In genomic region chr13:115413721-115414531, GRCm38 (mm10) we compare ENCODE assay signal across 21 mouse cellular contexts.
DNase-seq lines count a peak whose midpoint lies in the region; ATAC-seq and TF ChIP-seq lines count a peak whose summit lies in the region.
"Had no signal": no experiment of that assay in that cellular context is flagged by ENCODE, and none has a peak within 500 bp of the region (broad histone marks: within the 10 kb centered on the region; RNA-seq: fewer than 3 reads in every experiment).

No protein-coding gene starts in this region.

- H3K9ac ChIP-seq in hindbrain, embryonic 15.5 days: no peak overlapping the region
- H3K9ac ChIP-seq in hindbrain, embryonic 11.5 days (ENCODE audit: low read depth, low read length): no peak overlapping the region
- H3K9ac ChIP-seq in limb, embryonic 11.5 days (ENCODE audit: low read length): no peak overlapping the region
- no peak overlapping the region for H3K9ac ChIP-seq in forebrain, embryonic 16.5 days (replicated peaks; ENCODE audit: low read depth, low read length)
- no peak overlapping the region for H3K9ac ChIP-seq in limb, embryonic 14.5 days (ENCODE audit: low read depth, low read length, severe bottlenecking)
- H3K9ac ChIP-seq: heart, embryonic 15.5 days; limb, embryonic 15.5 days; liver, postnatal 0 days had no signal

- no peak for TF ChIP-seq POLR2A in limb, embryonic 14.5 days (IDR thresholded peaks at IDR 0.05; ENCODE audit: borderline replicate concordance, extremely low read depth, insufficient read depth, insufficient read length)

- no peak for DNase-seq in hindbrain, embryonic 11.5 days (ENCODE audit: low spot score)
- DNase-seq in limb, embryonic 11.5 days (ENCODE audit: low spot score): no peak
- no peak for DNase-seq in limb, embryonic 10.5 days (ENCODE audit: low spot score)
- DNase-seq in limb, embryonic 14.5 days (ENCODE audit: low spot score): peak; percentile 80
- DNase-seq in frontal cortex, postnatal 25 days (ENCODE audit: low spot score in 2 of 2): no peak
- DNase-seq: adrenal gland, adult 2 months; cerebellum, adult 18-20 months; embryo, embryonic 11 days; heart, adult 18-20 months; liver, postnatal 0 days; lung, postnatal 4 days; thymus, postnatal 25 days had no signal

- H3K27ac ChIP-seq in hindbrain, embryonic 15.5 days (replicated peaks): no peak overlapping the region
- H3K27ac ChIP-seq in hindbrain, embryonic 11.5 days (ENCODE audit: low read depth, low read length): no peak overlapping the region
- H3K27ac ChIP-seq in limb, embryonic 11.5 days (replicated peaks; ENCODE audit: low read depth, low read length): no peak overlapping the region
- H3K27ac ChIP-seq in limb, embryonic 10.5 days: no peak overlapping the region
- H3K27ac ChIP-seq in forebrain, embryonic 16.5 days (ENCODE audit: low read length): no peak overlapping the region
- H3K27ac ChIP-seq in limb, embryonic 14.5 days (replicated peaks; ENCODE audit: low read depth, low read length): no peak overlapping the region
- H3K27ac ChIP-seq: heart, embryonic 15.5 days; limb, embryonic 15.5 days; stomach, postnatal 0 days had no signal

- no peak overlapping the region for H3K4me3 ChIP-seq in hindbrain, embryonic 15.5 days
- no peak overlapping the region for H3K4me3 ChIP-seq in hindbrain, embryonic 11.5 days (ENCODE audit: low read depth, low read length)
- no peak overlapping the region for H3K4me3 ChIP-seq in limb, embryonic 11.5 days (ENCODE audit: low read depth, low read length)
- no peak overlapping the region for H3K4me3 ChIP-seq in limb, embryonic 10.5 days
- H3K4me3 ChIP-seq in forebrain, embryonic 16.5 days (replicated peaks; ENCODE audit: low read length): no peak overlapping the region
- H3K4me3 ChIP-seq in limb, embryonic 14.5 days (replicated peaks; ENCODE audit: low read length): no peak overlapping the region
- H3K4me3 ChIP-seq: erythroblast, embryonic 14.5 days; heart, embryonic 15.5 days; limb, embryonic 15.5 days had no signal

- no peaks in the 10 kb centered on the region for H3K27me3 ChIP-seq in hindbrain, embryonic 15.5 days
- H3K27me3 ChIP-seq in hindbrain, embryonic 11.5 days (ENCODE audit: control insufficient read depth, insufficient read depth, low read length): no peaks in the 10 kb centered on the region
- no peaks in the 10 kb centered on the region for H3K27me3 ChIP-seq in limb, embryonic 11.5 days (ENCODE audit: control insufficient read depth, insufficient read depth, low read length)
- no peaks in the 10 kb centered on the region for H3K27me3 ChIP-seq in limb, embryonic 10.5 days (ENCODE audit: low read depth, poor library complexity, severe bottlenecking)
- no peaks in the 10 kb centered on the region for H3K27me3 ChIP-seq in forebrain, embryonic 16.5 days (replicated peaks; ENCODE audit: control insufficient read depth, insufficient read depth, low read length)
- no peaks in the 10 kb centered on the region for H3K27me3 ChIP-seq in limb, embryonic 14.5 days (ENCODE audit: control insufficient read depth, insufficient read depth, low read length)
- H3K27me3 ChIP-seq: heart, embryonic 15.5 days; limb, embryonic 15.5 days had no signal

- peak; percentile 54; the same call in 1 of the 2 replicates for ATAC-seq in hindbrain, embryonic 15.5 days (ENCODE audit: low FRiP score, low read depth)
- no peak for ATAC-seq in hindbrain, embryonic 11.5 days (ENCODE audit: low FRiP score)
- peak; percentile 50; the same call in 1 of the 2 replicates for ATAC-seq in limb, embryonic 11.5 days (ENCODE audit: insufficient number of reproducible peaks, low FRiP score, low TSS enrichment, low read depth)
- ATAC-seq in forebrain, embryonic 16.5 days: peak; percentile 81
- peak; percentile 55 for ATAC-seq in limb, embryonic 14.5 days (ENCODE audit: low FRiP score, low read depth)
- no peak for ATAC-seq in megakaryocyte progenitor cell, adult 5-6 weeks (replicated peaks; ENCODE audit: poor library complexity)
- ATAC-seq: inflammation-experienced regulatory T-cells, adult 6 months; liver, postnatal 0 days had no signal

- no peaks in the 10 kb centered on the region for H3K36me3 ChIP-seq in hindbrain, embryonic 15.5 days
- no peaks in the 10 kb centered on the region for H3K36me3 ChIP-seq in hindbrain, embryonic 11.5 days (ENCODE audit: control insufficient read depth, insufficient read depth, low read length)
- no peaks in the 10 kb centered on the region for H3K36me3 ChIP-seq in limb, embryonic 11.5 days (ENCODE audit: control insufficient read depth, insufficient read depth, low read length)
- no peaks in the 10 kb centered on the region for H3K36me3 ChIP-seq in limb, embryonic 10.5 days
- H3K36me3 ChIP-seq in forebrain, embryonic 16.5 days (ENCODE audit: control insufficient read depth, insufficient read depth): no peaks in the 10 kb centered on the region
- H3K36me3 ChIP-seq in limb, embryonic 14.5 days (ENCODE audit: control insufficient read depth, insufficient read depth, low read length): no peaks in the 10 kb centered on the region
- H3K36me3 ChIP-seq: G1E; heart, embryonic 15.5 days; limb, embryonic 15.5 days had no signal

- H3K9me3 ChIP-seq in hindbrain, embryonic 15.5 days: no peaks in the 10 kb centered on the region
- H3K9me3 ChIP-seq in hindbrain, embryonic 11.5 days (ENCODE audit: control insufficient read depth, low read length): no peaks in the 10 kb centered on the region
- no peaks in the 10 kb centered on the region for H3K9me3 ChIP-seq in limb, embryonic 11.5 days (ENCODE audit: control insufficient read depth, low read length)
- H3K9me3 ChIP-seq in limb, embryonic 10.5 days (replicated peaks): no peaks in the 10 kb centered on the region
- no peaks in the 10 kb centered on the region for H3K9me3 ChIP-seq in forebrain, embryonic 16.5 days (ENCODE audit: control insufficient read depth, low read length)
- no peaks in the 10 kb centered on the region for H3K9me3 ChIP-seq in limb, embryonic 14.5 days (ENCODE audit: control insufficient read depth, low read length)
- H3K9me3 ChIP-seq: heart, embryonic 15.5 days; limb, embryonic 15.5 days had no signal

- no peaks in the 10 kb centered on the region for H3K4me1 ChIP-seq in hindbrain, embryonic 15.5 days (replicated peaks)
- no peaks in the 10 kb centered on the region for H3K4me1 ChIP-seq in hindbrain, embryonic 11.5 days (replicated peaks; ENCODE audit: control insufficient read depth, insufficient read depth, low read length)
- H3K4me1 ChIP-seq in limb, embryonic 11.5 days (ENCODE audit: control insufficient read depth, insufficient read depth, low read length): no peaks in the 10 kb centered on the region
- H3K4me1 ChIP-seq in limb, embryonic 10.5 days: 0 out of 2 replicates have a peak, but pooled peaks cover 8% of the 10 kb centered on the region
- H3K4me1 ChIP-seq in forebrain, embryonic 16.5 days (replicated peaks; ENCODE audit: control insufficient read depth, insufficient read depth, low read length): 0 out of 2 replicates have a peak, but pooled peaks cover 6% of the 10 kb centered on the region
- no peaks in the 10 kb centered on the region for H3K4me1 ChIP-seq in limb, embryonic 14.5 days (ENCODE audit: control insufficient read depth, insufficient read depth, low read length)
- H3K4me1 ChIP-seq: heart, embryonic 15.5 days; limb, embryonic 15.5 days had no signal

- WGBS in hindbrain, embryonic 15.5 days: 57% methylated on average over 9 of the region's 9 CpGs
- 75% methylated on average over 9 of the region's 9 CpGs for WGBS in hindbrain, embryonic 11.5 days
- 58% methylated on average over 9 of the region's 9 CpGs for WGBS in limb, embryonic 11.5 days
- WGBS in limb, embryonic 10.5 days: 78% methylated on average over 9 of the region's 9 CpGs
- WGBS in forebrain, embryonic 16.5 days: 27% methylated on average over 9 of the region's 9 CpGs
- WGBS in limb, embryonic 14.5 days: 28% methylated on average over 9 of the region's 9 CpGs

- no peak overlapping the region for H3K4me2 ChIP-seq in hindbrain, embryonic 15.5 days
- H3K4me2 ChIP-seq in hindbrain, embryonic 11.5 days (replicated peaks; ENCODE audit: low read depth, low read length): no peak overlapping the region
- no peak overlapping the region for H3K4me2 ChIP-seq in limb, embryonic 11.5 days (ENCODE audit: low read depth, severe bottlenecking)
- H3K4me2 ChIP-seq in forebrain, embryonic 16.5 days (ENCODE audit: low read length): no peak overlapping the region
- H3K4me2 ChIP-seq in limb, embryonic 14.5 days (replicated peaks; ENCODE audit: low read depth, low read length, severe bottlenecking): no peak overlapping the region
- H3K4me2 ChIP-seq: heart, embryonic 15.5 days; limb, embryonic 15.5 days had no signal

Comparison
In these comparisons a context has a peak if more than half of its experiments do, and no peak if none do; other contexts are left out.
1. ATAC-seq: peak in hindbrain, embryonic 15.5 days (single experiment), limb, embryonic 11.5 days (single experiment), forebrain, embryonic 16.5 days (single experiment) and limb, embryonic 14.5 days (single experiment); none in hindbrain, embryonic 11.5 days (single experiment) and megakaryocyte progenitor cell, adult 5-6 weeks (single experiment).